Comparison of ENCODE assay signal across 8 mouse cellular contexts in the genomic region with DNA sequence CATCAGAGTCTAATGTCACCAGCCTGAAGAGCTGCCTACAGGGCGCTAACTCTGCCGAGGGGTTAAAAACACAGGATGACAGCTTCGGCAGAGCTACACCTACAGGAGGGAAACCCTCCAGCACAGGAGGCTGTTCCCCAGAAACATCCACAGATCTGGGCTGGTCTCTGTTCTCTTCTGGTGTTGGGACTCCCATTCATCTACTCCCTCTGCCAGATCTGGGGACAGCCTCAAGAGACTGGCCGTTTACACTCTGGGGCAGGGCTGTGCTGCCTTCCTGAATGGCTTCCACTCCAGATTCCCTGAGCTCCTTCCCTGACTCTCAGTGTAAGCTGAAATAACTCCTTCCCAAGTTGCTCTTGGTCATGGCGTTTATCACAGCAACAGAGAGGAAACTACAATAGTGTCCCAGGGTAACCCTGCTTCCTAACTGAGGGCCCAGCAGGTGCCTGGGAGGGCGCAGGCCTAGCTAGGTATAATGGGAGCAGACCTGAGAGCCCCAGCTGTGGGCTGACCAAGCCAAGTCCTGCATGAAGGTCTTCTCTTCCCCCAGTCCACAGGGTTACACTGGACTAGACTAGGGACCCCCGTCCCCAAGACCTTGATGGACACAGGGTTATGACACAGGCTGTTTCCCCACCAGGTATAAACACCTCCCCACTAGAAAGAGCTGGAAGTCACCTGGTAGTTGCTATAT. TPM values are rescaled to one million over a fixed set of nuclear protein-coding genes. Genes with fewer than 3 reads are reported as not detected.
DNase-seq lines count a peak whose midpoint lies in the region; ATAC-seq and TF ChIP-seq lines count a peak whose summit lies in the region.

No protein-coding gene starts in this region.

- ATAC-seq in hindbrain, embryonic 14.5 days (ENCODE audit: low FRiP score), result no peak
- 0 out of 2 replicates have a peak, but pooled peaks have one; percentile 7 for ATAC-seq in midbrain, embryonic 14.5 days (ENCODE audit: low FRiP score, low TSS enrichment)

- no peak for DNase-seq in kidney, adult 2 months
- DNase-seq in kidney, adult 9 months, result no peak
- DNase-seq in embryonic facial prominence, embryonic 10.5 days (ENCODE audit: low spot score), result no peak
- no peak for DNase-seq in hindbrain, embryonic 14.5 days (ENCODE audit: low spot score)
- DNase-seq in midbrain, embryonic 14.5 days, result no peak
- no peak for DNase-seq in urinary bladder, postnatal 14 days (ENCODE audit: low spot score)
- no peak for DNase-seq in layer of hippocampus, adult 18-20 months (ENCODE audit: low spot score in 2 of 2)
- no peak for DNase-seq in urinary bladder, postnatal 10 days (ENCODE audit: low spot score)

- no peak overlapping the region for H3K27ac ChIP-seq in kidney, adult 2 months (ENCODE audit: insufficient read depth, low read depth, low read length)
- peak overlapping the region; percentile 81 for H3K27ac ChIP-seq in embryonic facial prominence, embryonic 10.5 days (replicated peaks)
- H3K27ac ChIP-seq in hindbrain, embryonic 14.5 days, result peak overlapping the region; percentile 88
- peak overlapping the region; percentile 92 for H3K27ac ChIP-seq in midbrain, embryonic 14.5 days (replicated peaks; ENCODE audit: low read depth, low read length)

- peak overlapping the region; percentile 76 for H3K9ac ChIP-seq in hindbrain, embryonic 14.5 days
- H3K9ac ChIP-seq in midbrain, embryonic 14.5 days (replicated peaks; ENCODE audit: low read length), result peak overlapping the region; percentile 76

- H3K9me3 ChIP-seq in embryonic facial prominence, embryonic 10.5 days, result no peaks in the 10 kb centered on the region
- H3K9me3 ChIP-seq in hindbrain, embryonic 14.5 days (ENCODE audit: control insufficient read depth, low read length), result no peaks in the 10 kb centered on the region
- H3K9me3 ChIP-seq in midbrain, embryonic 14.5 days (ENCODE audit: control insufficient read depth, low read length), result no peaks in the 10 kb centered on the region

- H3K4me1 ChIP-seq in kidney, adult 2 months (ENCODE audit: control insufficient read depth, insufficient read depth, low read length), result no peaks in the 10 kb centered on the region; the same call in 1 of the 2 replicates
- peaks cover 64% of the 10 kb centered on the region for H3K4me1 ChIP-seq in embryonic facial prominence, embryonic 10.5 days
- H3K4me1 ChIP-seq in hindbrain, embryonic 14.5 days (replicated peaks; ENCODE audit: control insufficient read depth, insufficient read depth, low read length), result peaks cover 49% of the 10 kb centered on the region
- peaks cover 37% of the 10 kb centered on the region for H3K4me1 ChIP-seq in midbrain, embryonic 14.5 days (ENCODE audit: control insufficient read depth, insufficient read depth, low read length)

- TF ChIP-seq POLR2A in kidney, adult 2 months (IDR thresholded peaks at IDR 0.05; ENCODE audit: low read depth, low read length), result no peak

- no peaks in the 10 kb centered on the region for H3K27me3 ChIP-seq in kidney, adult 2 months (replicated peaks; ENCODE audit: control insufficient read depth, insufficient read depth, low read length)
- no peaks in the 10 kb centered on the region for H3K27me3 ChIP-seq in embryonic facial prominence, embryonic 10.5 days (replicated peaks; ENCODE audit: low read depth, poor library complexity, severe bottlenecking)
- no peaks in the 10 kb centered on the region for H3K27me3 ChIP-seq in hindbrain, embryonic 14.5 days (ENCODE audit: control insufficient read depth, insufficient read depth, low read length)
- H3K27me3 ChIP-seq in midbrain, embryonic 14.5 days (ENCODE audit: control insufficient read depth, insufficient read depth, low read length), result no peaks in the 10 kb centered on the region

- peak overlapping the region; percentile 55 for H3K4me3 ChIP-seq in kidney, adult 2 months (ENCODE audit: insufficient read depth, low read depth, low read length)
- H3K4me3 ChIP-seq in embryonic facial prominence, embryonic 10.5 days, result peak overlapping the region; percentile 66
- H3K4me3 ChIP-seq in hindbrain, embryonic 14.5 days (replicated peaks; ENCODE audit: low read length), result peak overlapping the region; percentile 61
- H3K4me3 ChIP-seq in midbrain, embryonic 14.5 days (replicated peaks; ENCODE audit: low read depth, low read length), result peak overlapping the region; percentile 65

- H3K36me3 ChIP-seq in kidney, adult 2 months (ENCODE audit: control insufficient read depth, insufficient read depth, low read length), result no peaks in the 10 kb centered on the region
- no peaks in the 10 kb centered on the region for H3K36me3 ChIP-seq in embryonic facial prominence, embryonic 10.5 days (replicated peaks)
- no peaks in the 10 kb centered on the region for H3K36me3 ChIP-seq in hindbrain, embryonic 14.5 days (replicated peaks; ENCODE audit: control insufficient read depth, insufficient read depth)
- H3K36me3 ChIP-seq in midbrain, embryonic 14.5 days (ENCODE audit: control insufficient read depth, insufficient read depth, low read length), result no peaks in the 10 kb centered on the region

- TF ChIP-seq CTCF in kidney, adult 2 months (conservative IDR thresholded peaks at IDR 0.05; ENCODE audit: insufficient read depth, insufficient read length, low read depth, low read length), result no peak

- WGBS in kidney, adult 2 months, result 28% methylated on average over 7 of the region's 7 CpGs
- 25% methylated on average over 7 of the region's 7 CpGs for WGBS in embryonic facial prominence, embryonic 10.5 days
- WGBS in hindbrain, embryonic 14.5 days, result 24% methylated on average over 7 of the region's 7 CpGs
- 23% methylated on average over 7 of the region's 7 CpGs for WGBS in midbrain, embryonic 14.5 days

- peak overlapping the region; percentile 68 for H3K4me2 ChIP-seq in hindbrain, embryonic 14.5 days (replicated peaks)
- peak overlapping the region; percentile 63 for H3K4me2 ChIP-seq in midbrain, embryonic 14.5 days (ENCODE audit: low read length)

RNA-seq across cellular contexts. Expression of a gene that starts 37.2 kb away (rescaled TPM):
- 41.3 and 48.7 TPM in 2 replicates for polyA plus RNA-seq in kidney, adult 2 months (2012; rRNA removed)
- 57.9 and 60.5 TPM in 2 replicates for polyA plus RNA-seq in embryonic facial prominence, embryonic 10.5 days (2016; fragmentation: Nextera tagmentation; extraction: Ambion mirVana)
- 146 and 148 TPM in 2 replicates for polyA plus RNA-seq in hindbrain, embryonic 14.5 days (2014; fragmentation: Nextera tagmentation; extraction: Ambion mirVana)
- 155 and 172 TPM in 2 replicates for polyA plus RNA-seq in midbrain, embryonic 14.5 days (2014; fragmentation: Nextera tagmentation; extraction: Ambion mirVana)
- total RNA-seq in layer of hippocampus, adult 18-20 months (2021), result 10 to 100 TPM; 90.1 to 97.5 TPM

RNA-seq across cellular contexts. Expression of a gene that starts 41.5 kb away (rescaled TPM):
- 8.5 and 12.6 TPM in 2 replicates for polyA plus RNA-seq in kidney, adult 2 months (2012; rRNA removed)
- polyA plus RNA-seq in embryonic facial prominence, embryonic 10.5 days (2016; fragmentation: Nextera tagmentation; extraction: Ambion mirVana), result 7.3 and 11.2 TPM in 2 replicates
- 20.9 and 21.3 TPM in 2 replicates for polyA plus RNA-seq in hindbrain, embryonic 14.5 days (2014; fragmentation: Nextera tagmentation; extraction: Ambion mirVana)
- polyA plus RNA-seq in midbrain, embryonic 14.5 days (2014; fragmentation: Nextera tagmentation; extraction: Ambion mirVana), result 20.2 and 21.2 TPM in 2 replicates
- 10 to 100 TPM; 41.6 to 46.5 TPM for total RNA-seq in layer of hippocampus, adult 18-20 months (2021)
